13 mouse cellular contexts compared by ENCODE assay signal in the genomic region with DNA sequence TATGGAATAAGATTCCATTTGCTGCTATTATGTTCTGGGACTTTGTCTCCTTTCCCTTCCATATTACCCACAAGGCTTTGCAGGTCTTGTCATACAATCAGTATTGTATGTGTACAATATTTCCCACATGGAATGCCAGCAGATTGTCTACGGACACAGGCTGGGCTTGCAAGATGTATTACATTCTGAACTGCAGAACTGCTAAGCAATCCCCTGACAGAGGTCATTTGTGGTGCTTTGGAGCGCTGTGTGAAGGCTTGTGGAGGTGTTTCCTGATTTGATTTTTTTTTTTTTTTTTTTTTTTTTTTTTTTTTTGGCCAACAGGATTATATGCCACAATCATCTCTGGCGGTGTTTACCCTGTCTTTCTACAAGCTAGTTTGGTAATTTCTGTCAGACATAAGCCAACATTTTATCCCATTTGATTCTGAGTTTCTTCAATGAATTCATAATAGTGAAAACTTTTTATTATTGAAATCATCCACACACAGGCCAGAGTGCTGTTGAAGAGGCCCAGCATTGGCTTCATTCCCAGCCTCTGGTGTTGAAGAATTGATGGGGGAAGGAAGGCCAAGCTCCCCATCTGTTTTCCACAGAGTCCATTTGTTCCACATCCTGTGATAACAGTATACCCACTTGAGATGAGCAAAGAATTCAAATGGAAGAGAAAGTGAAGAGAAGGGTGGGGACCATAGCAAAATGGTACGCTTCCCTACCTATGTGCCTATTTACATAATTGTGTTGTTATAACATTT. TPM values are rescaled to one million over a fixed set of nuclear protein-coding genes. Genes with fewer than 3 reads are reported as not detected.
DNase-seq lines count a peak whose midpoint lies in the region; ATAC-seq lines count a peak whose summit lies in the region.
"Had no signal": no experiment of that assay in that cellular context is flagged by ENCODE, and none has a peak within 500 bp of the region (broad histone marks: within the 10 kb centered on the region; RNA-seq: fewer than 3 reads in every experiment).

No protein-coding gene starts in this region.

- H3K4me3 ChIP-seq in forebrain, embryonic 13.5 days: no peak overlapping the region
- H3K4me3 ChIP-seq in forebrain, embryonic 12.5 days (replicated peaks): no peak overlapping the region
- H3K4me3 ChIP-seq in liver, embryonic 11.5 days (ENCODE audit: low read depth, low read length): no peak overlapping the region
- no peak overlapping the region for H3K4me3 ChIP-seq in forebrain, embryonic 16.5 days (replicated peaks; ENCODE audit: low read length)
- H3K4me3 ChIP-seq: hindbrain, embryonic 10.5 days; myocyte had no signal

- 74% methylated on average over 4 of the region's 4 CpGs for WGBS in forebrain, embryonic 13.5 days
- 87% methylated on average over 4 of the region's 4 CpGs for WGBS in forebrain, embryonic 12.5 days
- 82% methylated on average over 4 of the region's 4 CpGs for WGBS in liver, embryonic 11.5 days
- 49% methylated on average over 4 of the region's 4 CpGs for WGBS in forebrain, embryonic 16.5 days

- no peaks in the 10 kb centered on the region for H3K36me3 ChIP-seq in forebrain, embryonic 13.5 days (ENCODE audit: poor library complexity, severe bottlenecking)
- no peaks in the 10 kb centered on the region for H3K36me3 ChIP-seq in forebrain, embryonic 12.5 days (replicated peaks)
- H3K36me3 ChIP-seq in liver, embryonic 11.5 days (ENCODE audit: control insufficient read depth, insufficient read depth, low read length): no peaks in the 10 kb centered on the region
- H3K36me3 ChIP-seq in forebrain, embryonic 16.5 days (ENCODE audit: control insufficient read depth, insufficient read depth): no peaks in the 10 kb centered on the region
- H3K36me3 ChIP-seq: hindbrain, embryonic 10.5 days had no signal

- H3K9me3 ChIP-seq in forebrain, embryonic 13.5 days (replicated peaks): no peaks in the 10 kb centered on the region
- no peaks in the 10 kb centered on the region for H3K9me3 ChIP-seq in forebrain, embryonic 12.5 days
- no peaks in the 10 kb centered on the region for H3K9me3 ChIP-seq in liver, embryonic 11.5 days (ENCODE audit: control insufficient read depth, low read length)
- H3K9me3 ChIP-seq in forebrain, embryonic 16.5 days (ENCODE audit: control insufficient read depth, low read length): no peaks in the 10 kb centered on the region
- H3K9me3 ChIP-seq: hindbrain, embryonic 10.5 days had no signal

- peaks cover 37% of the 10 kb centered on the region for H3K27me3 ChIP-seq in forebrain, embryonic 13.5 days
- H3K27me3 ChIP-seq in forebrain, embryonic 12.5 days: peaks cover 28% of the 10 kb centered on the region
- H3K27me3 ChIP-seq in liver, embryonic 11.5 days (replicated peaks; ENCODE audit: control insufficient read depth, insufficient read depth, low read length): no peaks in the 10 kb centered on the region
- H3K27me3 ChIP-seq in forebrain, embryonic 16.5 days (replicated peaks; ENCODE audit: control insufficient read depth, insufficient read depth, low read length): no peaks in the 10 kb centered on the region

- H3K27ac ChIP-seq in forebrain, embryonic 13.5 days: 0 out of 2 replicates have a peak overlapping the region, but pooled peaks have one; percentile 14
- H3K27ac ChIP-seq in forebrain, embryonic 12.5 days: no peak overlapping the region
- H3K27ac ChIP-seq in liver, embryonic 11.5 days (ENCODE audit: low read depth, low read length): no peak overlapping the region
- no peak overlapping the region for H3K27ac ChIP-seq in forebrain, embryonic 16.5 days (ENCODE audit: low read length)
- H3K27ac ChIP-seq: hindbrain, embryonic 10.5 days had no signal

- peak; percentile 22 for DNase-seq in layer of hippocampus, adult 9-10 months (ENCODE audit: low spot score)
- no peak for DNase-seq in layer of hippocampus, adult 11-12 months (ENCODE audit: low spot score)
- peak; percentile 37 for DNase-seq in NIH3T3 (ENCODE audit: low read depth)
- peak; percentile 39 to 47 for DNase-seq in heart, postnatal 10 days
- DNase-seq in liver, embryonic 11.5 days (ENCODE audit: low spot score): no peak
- DNase-seq: kidney, adult 9 months; liver, postnatal 0 days; thymus, postnatal 36 days had no signal

- H3K9ac ChIP-seq in forebrain, embryonic 13.5 days: no peak overlapping the region
- H3K9ac ChIP-seq in forebrain, embryonic 12.5 days: no peak overlapping the region
- H3K9ac ChIP-seq in liver, embryonic 11.5 days (ENCODE audit: low read depth, low read length): no peak overlapping the region
- H3K9ac ChIP-seq in forebrain, embryonic 16.5 days (replicated peaks; ENCODE audit: low read depth, low read length): no peak overlapping the region
- H3K9ac ChIP-seq: liver, postnatal 0 days had no signal

- H3K4me2 ChIP-seq in forebrain, embryonic 13.5 days: no peak overlapping the region
- no peak overlapping the region for H3K4me2 ChIP-seq in forebrain, embryonic 12.5 days
- H3K4me2 ChIP-seq in liver, embryonic 11.5 days: no peak overlapping the region
- no peak overlapping the region for H3K4me2 ChIP-seq in forebrain, embryonic 16.5 days (ENCODE audit: low read length)

- intact Hi-C loops in heart, postnatal 10 days (cut with DNase I): no loop called here

- no peak for ATAC-seq in forebrain, embryonic 13.5 days
- no peak for ATAC-seq in forebrain, embryonic 12.5 days (ENCODE audit: low FRiP score)
- no peak for ATAC-seq in liver, embryonic 11.5 days (replicated peaks; ENCODE audit: low FRiP score)
- ATAC-seq in forebrain, embryonic 16.5 days: no peak
- ATAC-seq: liver, postnatal 0 days had no signal

- H3K4me1 ChIP-seq in forebrain, embryonic 13.5 days: peaks cover 49% of the 10 kb centered on the region
- peaks cover 12% of the 10 kb centered on the region for H3K4me1 ChIP-seq in forebrain, embryonic 12.5 days
- no peaks in the 10 kb centered on the region for H3K4me1 ChIP-seq in liver, embryonic 11.5 days (replicated peaks; ENCODE audit: control insufficient read depth, insufficient read depth, low read length)
- H3K4me1 ChIP-seq in forebrain, embryonic 16.5 days (replicated peaks; ENCODE audit: control insufficient read depth, insufficient read depth, low read length): peaks cover 15% of the 10 kb centered on the region

RNA-seq across cellular contexts. Expression of gene Ggact, which starts 45.8 kb away (rescaled TPM):
- 5.0 and 5.2 TPM in 2 replicates for polyA plus RNA-seq in forebrain, embryonic 13.5 days (2015; fragmentation: Nextera tagmentation; extraction: Ambion mirVana)
- 4.6 and 6.3 TPM in 2 replicates for polyA plus RNA-seq in forebrain, embryonic 12.5 days (2016; fragmentation: Nextera tagmentation; extraction: Ambion mirVana)
- total RNA-seq in heart, postnatal 10 days (2021): 10 to 100 TPM; 20.0 to 23.4 TPM
- 16.9 and 18.8 TPM in 2 replicates for polyA plus RNA-seq in liver, embryonic 11.5 days (2014; fragmentation: Nextera tagmentation; extraction: Ambion mirVana)
- 6.2 and 6.5 TPM in 2 replicates for polyA plus RNA-seq in forebrain, embryonic 16.5 days (2015; fragmentation: Nextera tagmentation; extraction: Ambion mirVana)

Comparison
In these comparisons a context has a peak if more than half of its experiments do, and no peak if none do; other contexts are left out.
1. DNase-seq: peak in layer of hippocampus, adult 9-10 months (single experiment), NIH3T3 (single experiment) and heart, postnatal 10 days (2 of 2); none in layer of hippocampus, adult 11-12 months (single experiment) and liver, embryonic 11.5 days (single experiment).